Mouse (Mus musculus) embryonic fibroblast, embryonic 13.5 days (primary cell): Measurements from ENCODE around the gene BC025920.

Source experiments
- CTCF ChIP-seq: IDR thresholded peaks from 2 replicates; pipeline ENCODE4 v1.5.1; 2011; ENCODE audit warnings: mild to moderate bottlenecking, control low read depth, low read length, moderate library complexity, borderline replicate concordance; ENCODE audit not compliant: insufficient read depth
- POLR2A ChIP-seq: IDR thresholded peaks from 2 replicates; pipeline ENCODE4 v1.6.1; 2011; ENCODE audit warnings: low read depth, mild to moderate bottlenecking, control low read depth, low read length, moderate library complexity

- TF ChIP-seq CTCF: no peak
- no peak for TF ChIP-seq POLR2A
Measured at GRCm38 (mm10) chr10:81595599-81595998, 10.5 kb upstream of the BC025920 start.
